Mouse (Mus musculus) small intestine, adult 2 months (tissue): ENCODE results near the gene Gm13288. TPM values are rescaled to one million over a fixed set of nuclear protein-coding genes. Genes with fewer than 3 reads are reported as not detected.
"Not testable (repeated sequence)": the region's sequence is repeated elsewhere in the genome, so short reads cannot be mapped to it uniquely, and the experiment has no call there.

Experiments
- H3K27ac ChIP-seq: fragments of 200-500 bp; 2 replicates; pipeline ENCODE4 v1.5.1; 2012; ENCODE audit warnings: low read depth, low read length, control low read depth, inconsistent platforms; ENCODE audit not compliant: insufficient read depth
- H3K27me3 ChIP-seq: fragments of 200-500 bp; 2 replicates; pipeline ENCODE4 v1.6.1; 2012; ENCODE audit warnings: mild to moderate bottlenecking, moderate library complexity, low read length, inconsistent platforms; ENCODE audit not compliant: control insufficient read depth, insufficient read depth
- H3K36me3 ChIP-seq: fragments of 200-500 bp; 2 replicates; pipeline ENCODE4 v1.6.1; 2012; ENCODE audit warnings: mild to moderate bottlenecking, low read length, control low read depth, inconsistent platforms; ENCODE audit not compliant: control insufficient read depth, insufficient read depth
- H3K4me1 ChIP-seq: fragments of 200-500 bp; 2 replicates; pipeline ENCODE4 v1.6.1; 2012; ENCODE audit warnings: low read length, inconsistent platforms, mixed read lengths; ENCODE audit not compliant: control insufficient read depth, insufficient read depth, insufficient read length
- H3K4me3 ChIP-seq: fragments of 200-500 bp; 2 replicates; pipeline ENCODE4 v1.5.1; 2012; ENCODE audit warnings: low read depth, mild to moderate bottlenecking, control low read depth, inconsistent platforms, low read length, moderate library complexity
- CTCF ChIP-seq: fragments of 200-500 bp; IDR thresholded peaks from 2 replicates; pipeline ENCODE4 v1.5.1; 2012; ENCODE audit warnings: low read depth, mild to moderate bottlenecking, control low read depth, inconsistent platforms, low read length, moderate library complexity, mixed read lengths; ENCODE audit not compliant: insufficient replicate concordance, insufficient read length; ENCODE audit errors: extremely low read depth
- POLR2A ChIP-seq: fragments of 200-500 bp; IDR thresholded peaks from 2 replicates; pipeline ENCODE4 v1.6.1; 2012; ENCODE audit warnings: low read depth, mild to moderate bottlenecking, control low read depth, inconsistent platforms, low read length, moderate library complexity
- WGBS: fragments of 180-500 bp; shearing (Covaris S2); methylation state at CpG from one replicate; pipeline ENCODE4 v1.1.7; 2018; 5-methylcytosine and 5-hydroxymethylcytosine counted together
- polyA plus RNA-seq: library from polyadenylated mRNA; depleted of rRNA; stranded (reverse); fragments of >200 nt; gene quantifications from 2 replicates; pipeline ENCODE4 v1.2.3, GENCODE M21; 2012

Gene Gm13288
- polyA plus RNA-seq, 1 experiment, result not detected

DNA sequence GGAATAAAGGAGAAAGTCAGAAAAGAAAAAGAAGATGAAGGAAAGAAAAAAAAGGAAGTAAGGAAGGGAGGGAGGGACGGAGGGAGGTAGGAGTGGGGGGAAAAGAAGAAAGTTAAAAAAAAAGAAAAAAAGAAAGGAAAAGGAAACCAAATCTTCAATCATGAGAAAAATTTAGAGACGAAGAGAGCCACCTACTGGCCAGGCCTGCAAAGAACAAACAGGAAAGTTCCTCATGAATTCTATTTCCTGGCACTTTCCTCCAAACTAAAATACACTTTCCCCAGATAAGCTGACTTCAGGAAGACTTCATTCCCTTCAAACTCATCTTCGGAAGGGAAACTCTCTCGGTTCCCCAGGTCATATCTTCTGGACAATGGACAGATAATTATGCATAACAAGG lies 25.2 kb downstream of the Gm13288 start:
- 22% methylated on average over 4 of the region's 4 CpGs for WGBS
- Histone ChIP-seq H3K27me3 (no peaks in the 10 kb centered on the region), H3K27ac (no peak overlapping the region), H3K36me3 (no peaks in the 10 kb centered on the region), H3K4me3 (no peak overlapping the region), H3K4me1 (no peaks in the 10 kb centered on the region)
- no peak for TF ChIP-seq CTCF
- TF ChIP-seq POLR2A, result no peak

DNA sequence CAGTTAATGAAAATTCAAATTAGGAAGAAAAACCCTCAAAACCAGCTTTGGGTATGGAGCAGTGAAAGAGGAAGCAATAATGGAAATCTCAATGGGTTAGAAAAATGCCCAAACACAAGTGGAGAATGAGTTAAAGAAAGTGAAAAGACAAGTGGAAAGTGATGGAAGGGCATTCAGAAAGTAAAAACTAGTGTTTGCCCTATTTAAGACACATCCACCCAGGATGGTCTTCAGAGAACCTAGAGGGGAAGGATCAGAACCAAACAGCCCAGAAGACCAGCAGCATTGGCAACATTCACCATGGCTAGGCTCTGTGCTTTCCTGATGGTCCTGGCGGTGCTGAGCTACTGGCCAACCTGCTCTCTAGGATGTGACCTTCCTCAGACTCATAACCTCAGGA lies 29.9 kb downstream of the Gm13288 start, which contains the start of gene Ifna5:
Ifna5 (plus strand) TSS at position 301 of the 400 bp plus-strand sequence.
- not testable (repeated sequence) for H3K4me3 ChIP-seq, H3K4me1 ChIP-seq, H3K36me3 ChIP-seq, H3K27ac ChIP-seq, H3K27me3 ChIP-seq
- 71% methylated on average over 1 of the region's 1 CpGs for WGBS

DNA sequence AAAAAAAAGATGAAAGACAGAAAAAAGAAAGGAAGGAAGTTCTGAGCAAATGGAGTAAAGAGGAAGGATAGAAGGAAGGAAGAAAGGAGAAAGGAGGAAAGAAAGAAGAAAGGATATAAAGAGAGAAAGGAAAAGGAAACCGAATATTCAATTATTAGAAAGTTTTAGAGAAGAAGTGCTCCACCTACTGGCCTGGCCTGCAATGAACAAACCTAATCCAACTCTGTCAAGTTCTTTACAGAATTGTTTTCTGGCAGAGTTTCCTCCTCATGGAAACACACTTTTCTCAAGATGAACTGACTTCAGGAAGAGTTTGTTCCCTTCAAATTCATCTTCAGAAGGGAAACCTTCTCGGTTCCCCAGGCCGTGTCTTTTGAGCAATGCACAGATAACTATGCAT lies 33.5 kb downstream of the Gm13288 start:
- Histone ChIP-seq H3K36me3 (no peaks in the 10 kb centered on the region), H3K4me3 (no peak overlapping the region), H3K4me1 (0 out of 2 replicates have a peak, but pooled peaks cover 2% of the 10 kb centered on the region), H3K27me3 (peaks cover 3% of the 10 kb centered on the region; the same call in 1 of the 2 replicates), H3K27ac (no peak overlapping the region)
- TF ChIP-seq POLR2A (no peak), CTCF (no peak)
- WGBS, result 35% methylated on average over 3 of the region's 3 CpGs

DNA sequence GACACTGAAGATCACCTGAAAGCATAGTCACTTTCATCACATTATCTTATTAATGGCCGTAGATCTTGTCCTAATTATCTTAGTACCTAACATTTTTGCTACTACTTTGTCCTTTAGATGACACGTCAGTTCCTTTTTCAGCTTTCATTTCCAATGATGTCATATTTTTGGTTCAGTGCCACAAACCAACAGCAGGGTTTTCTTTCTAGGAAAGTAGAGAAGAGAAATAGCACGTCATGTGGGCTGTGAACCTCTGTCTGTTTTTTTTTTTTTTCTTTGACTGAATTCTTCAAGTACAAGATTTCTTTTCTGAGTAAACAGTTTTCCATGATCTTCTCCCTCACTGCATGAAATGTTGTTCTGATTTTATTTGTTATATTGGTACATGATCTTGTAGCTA lies 34.7 kb downstream of the Gm13288 start:
- Histone ChIP-seq H3K27me3 (peaks cover 3% of the 10 kb centered on the region; the same call in 1 of the 2 replicates), H3K36me3 (no peaks in the 10 kb centered on the region), H3K4me3 (no peak overlapping the region), H3K27ac (no peak overlapping the region), H3K4me1 (0 out of 2 replicates have a peak, but pooled peaks cover 2% of the 10 kb centered on the region)
- 59% methylated on average over 3 of the region's 3 CpGs for WGBS
- TF ChIP-seq CTCF (no peak), POLR2A (no peak)

DNA sequence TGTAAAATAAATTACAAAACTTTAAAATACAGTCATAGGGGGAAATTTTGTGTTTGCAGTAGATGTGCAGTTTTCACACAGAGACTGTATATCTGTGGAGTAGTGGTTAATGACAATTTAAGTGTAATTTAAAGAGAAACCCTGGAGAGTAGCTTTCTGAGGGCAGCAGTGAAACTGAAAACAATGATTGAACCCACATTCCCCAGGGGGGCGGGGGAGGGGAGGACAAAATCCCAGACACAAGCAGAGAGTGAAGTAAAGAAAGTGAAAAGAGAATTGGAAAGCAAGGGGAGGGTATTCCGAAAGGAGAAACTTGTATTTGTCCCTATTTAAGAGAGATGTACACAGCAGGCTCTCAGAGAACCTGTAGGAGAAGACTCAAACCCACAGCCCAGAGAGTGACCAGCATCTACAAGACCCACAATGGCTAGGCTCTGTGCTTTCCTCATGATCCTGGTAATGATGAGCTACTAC lies 36.1 kb downstream of the Gm13288 start, which contains the start of gene Ifna4:
Ifna4 (plus strand) TSS at position 424 of the 474 bp plus-strand sequence.
- 61% methylated on average over 2 of the region's 2 CpGs for WGBS
- TF ChIP-seq CTCF (no peak), POLR2A (no peak)

DNA sequence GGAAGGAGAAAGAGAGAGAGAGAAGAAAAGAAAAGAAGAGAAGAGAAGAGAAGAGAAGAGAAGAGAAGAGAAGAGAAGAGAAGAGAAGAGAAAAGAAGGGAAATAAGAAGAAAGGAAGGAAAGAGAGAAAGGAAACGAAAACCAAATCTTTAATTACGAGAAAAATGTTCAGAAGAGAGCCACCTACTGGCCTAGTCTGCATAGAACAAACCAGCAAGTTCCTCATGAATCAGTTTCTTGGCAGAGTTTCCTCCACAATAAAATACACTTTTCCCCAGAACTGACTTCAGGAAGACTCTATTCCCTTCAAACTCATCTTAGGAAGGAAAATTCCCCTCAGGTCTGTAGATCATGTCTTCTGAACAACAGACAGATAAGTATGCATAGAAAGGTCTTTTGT lies 40.0 kb downstream of the Gm13288 start:
- Histone ChIP-seq H3K4me1 (0 out of 2 replicates have a peak, but pooled peaks cover 2% of the 10 kb centered on the region), H3K27me3 (peaks cover 3% of the 10 kb centered on the region; the same call in 1 of the 2 replicates), H3K36me3 (no peaks in the 10 kb centered on the region), H3K4me3 (no peak overlapping the region), H3K27ac (no peak overlapping the region)
- 37% methylated on average over 2 of the region's 2 CpGs for WGBS
- TF ChIP-seq CTCF (no peak), POLR2A (no peak)

More for the DNA sequence above, 36.1 kb downstream of the Gm13288 start, which contains the start of gene Ifna4:
- Histone ChIP-seq H3K36me3 (no peaks in the 10 kb centered on the region), H3K27ac (no peak within 1 kb of the TSS), H3K4me1 (0 out of 2 replicates have a peak, but pooled peaks cover 2% of the 10 kb centered on the region), H3K27me3 (peaks cover 3% of the 10 kb centered on the region; the same call in 1 of the 2 replicates), H3K4me3 (no peak within 1 kb of the TSS)

DNA sequence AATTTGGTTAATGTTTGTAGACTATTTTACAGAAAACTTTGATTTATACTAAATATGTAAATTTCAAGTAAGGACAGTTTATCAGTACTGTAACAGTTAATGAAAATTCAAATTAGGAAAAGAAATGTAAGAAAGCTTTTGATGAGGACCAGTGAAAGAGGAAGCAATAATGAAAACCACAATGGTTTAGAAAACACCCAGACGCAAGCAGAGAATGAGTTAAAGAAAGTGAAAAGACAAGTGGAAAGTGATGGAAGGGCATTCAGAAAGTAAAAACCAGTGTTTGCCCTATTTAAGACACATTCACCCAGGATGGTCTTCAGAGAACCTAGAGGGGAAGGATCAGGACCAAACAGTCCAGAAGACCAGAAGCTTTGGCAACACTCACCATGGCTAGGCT lies 44.4 kb downstream of the Gm13288 start, which contains the start of gene Ifna1:
Ifna1 (plus strand) TSS at position 390 of the 400 bp plus-strand sequence.
- TF ChIP-seq CTCF (no peak), POLR2A (no peak)
- H3K4me1 ChIP-seq, result no peaks in the 10 kb centered on the region
- no peaks in the 10 kb centered on the region for H3K27me3 ChIP-seq
- WGBS, result 69% methylated on average over 1 of the region's 1 CpGs
- H3K27ac ChIP-seq, result no peak within 1 kb of the TSS
- H3K4me3 ChIP-seq, result no peak within 1 kb of the TSS
- no peaks in the 10 kb centered on the region for H3K36me3 ChIP-seq
